Mouse (Mus musculus) kidney, adult 8-10 months (tissue): ENCODE data around the gene Snap91.

ENCODE experiments used
- DNase-seq, 2 experiments: peaks; one replicate each; pipeline ENCODE4 v3.0.0; 2022

Gene Snap91

DNA sequence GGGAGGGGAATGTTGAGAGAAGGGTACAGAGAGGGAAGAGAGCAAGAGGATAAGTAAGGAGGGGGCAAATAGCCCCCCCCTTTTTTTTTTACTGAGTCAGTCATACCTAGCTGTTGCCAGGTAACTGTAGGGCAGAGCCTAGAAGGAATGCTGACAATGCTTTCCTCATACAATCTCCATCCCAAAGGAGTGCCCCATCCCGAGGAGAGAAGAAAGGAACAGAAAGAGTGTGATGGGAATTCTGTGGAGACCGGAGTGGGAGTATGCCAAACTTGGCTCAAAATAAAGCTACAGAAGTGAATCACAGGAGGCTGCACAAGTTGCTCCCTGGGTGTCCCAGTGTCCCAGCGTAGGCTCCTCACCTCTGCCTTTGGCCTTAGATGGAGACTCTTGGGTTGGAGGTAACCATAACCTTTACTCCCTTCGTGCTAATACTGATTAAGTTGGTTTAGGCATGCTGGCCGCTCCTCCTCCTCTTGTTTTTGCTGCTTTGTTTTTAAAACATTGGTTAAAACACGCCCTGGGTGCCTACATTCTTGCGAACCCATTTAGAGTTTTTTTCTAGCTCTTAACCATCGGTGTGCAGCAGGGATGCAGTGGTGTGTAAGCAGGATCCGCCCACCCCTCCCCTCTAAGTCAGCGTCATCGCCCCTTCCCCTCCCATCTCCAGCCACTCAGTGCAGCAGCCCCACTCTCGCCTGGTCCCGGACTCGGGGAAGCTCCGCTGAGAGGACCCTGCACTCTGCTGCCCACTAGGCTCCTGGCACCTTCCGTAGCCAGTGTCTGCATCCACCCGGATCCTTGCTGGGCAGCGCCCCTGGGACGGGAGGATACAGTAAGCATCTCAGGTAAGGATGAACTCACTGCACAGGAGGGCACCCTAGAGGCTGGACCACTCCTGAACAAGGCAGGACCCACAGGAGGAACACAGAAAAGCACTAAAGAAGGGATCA, 137.2 kb downstream of the Snap91 start, which contains the start of gene Prss35:
Prss35 (plus strand) TSS at position 691 of the 953 bp plus-strand sequence.
- DNase-seq = no peak

DNA sequence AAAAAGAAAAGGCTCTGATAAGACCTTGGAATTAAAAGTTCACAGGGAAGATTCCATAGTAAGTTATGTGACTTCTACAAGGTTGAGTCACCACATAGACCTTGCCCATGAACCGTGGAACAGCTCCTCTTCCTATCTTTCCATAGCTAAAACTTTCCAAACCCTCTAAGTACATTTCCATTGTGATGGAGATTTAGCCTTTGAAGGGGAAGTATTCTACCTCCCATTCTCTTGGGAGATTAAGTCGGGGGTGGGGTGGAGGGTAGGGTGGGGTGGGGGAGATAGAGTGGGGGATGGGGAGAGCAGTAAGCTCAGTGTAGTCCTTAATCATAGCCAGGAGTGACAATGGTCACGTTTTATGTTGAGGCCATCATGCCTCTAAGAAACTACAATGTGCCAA, 140.5 kb downstream of the Snap91 start:
- DNase-seq = no peak

DNA sequence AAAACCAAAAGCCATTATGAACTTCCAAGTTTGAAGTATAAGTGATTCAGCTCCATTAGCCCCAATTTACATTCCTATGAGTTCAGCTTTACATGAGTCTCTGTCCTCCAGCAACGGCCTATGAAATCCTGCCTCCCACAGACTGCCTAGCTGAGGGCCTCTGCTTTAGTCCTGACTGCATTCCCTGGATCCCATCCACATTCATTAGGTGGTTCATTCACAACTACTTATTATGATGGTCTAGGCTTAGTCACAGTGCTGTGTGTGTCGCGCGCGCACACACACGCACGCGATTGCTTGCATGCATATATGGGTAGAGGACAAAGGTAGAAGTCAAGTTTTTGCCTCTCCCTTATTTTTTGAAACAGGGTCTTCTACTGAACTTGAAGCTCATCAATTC, 141.7 kb downstream of the Snap91 start:
- no peak for DNase-seq

GRCm38 (mm10) chr9:86738067-86738466, 142.4 kb downstream of the Snap91 start:
- DNase-seq = no peak

DNA sequence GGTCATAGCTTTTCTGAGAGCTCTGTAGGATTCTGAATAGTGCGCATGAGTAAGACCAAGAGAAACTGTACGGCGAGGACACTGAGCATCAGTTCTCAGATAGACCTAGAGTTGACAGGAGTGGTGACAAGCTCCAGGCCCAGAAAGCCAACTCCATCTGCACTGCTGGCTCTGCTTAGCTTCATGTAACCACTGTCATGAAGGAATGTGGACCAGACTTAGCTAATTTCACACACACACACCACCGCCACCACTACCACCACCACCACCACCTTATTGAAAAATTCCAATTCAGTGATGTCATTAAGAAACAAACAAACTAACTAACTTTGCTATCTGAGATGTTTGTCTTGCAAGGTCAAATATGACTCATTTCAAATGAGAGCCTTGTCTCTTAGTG, 143.5 kb downstream of the Snap91 start:
- no peak for DNase-seq

DNA sequence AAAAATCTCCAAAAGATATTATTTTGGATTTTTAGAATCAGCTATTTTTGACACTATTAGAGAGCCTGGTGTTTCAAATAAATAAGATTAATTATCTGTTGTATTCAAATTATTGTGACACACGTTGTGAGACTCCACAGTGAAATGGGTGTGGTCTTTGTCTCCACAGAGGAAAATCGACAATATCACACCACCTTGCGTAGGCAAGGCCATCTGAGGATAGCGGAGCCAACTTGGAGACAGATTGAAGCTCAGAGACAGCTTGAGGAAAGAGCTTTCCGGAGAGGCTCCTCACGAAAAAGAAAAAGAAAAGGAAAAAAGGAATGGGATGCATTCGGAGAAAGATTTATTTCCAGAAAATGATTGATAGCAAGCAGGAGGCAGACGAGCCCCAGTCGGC, 145.7 kb downstream of the Snap91 start:
- DNase-seq = no peak

GRCm38 (mm10) chr9:86734357-86734756, 146.1 kb downstream of the Snap91 start:
- no peak for DNase-seq

- DNase-seq = no peak
These were observed 150.6 kb downstream of the Snap91 start for GRCm38 (mm10) chr9:86729811-86730210.

DNA sequence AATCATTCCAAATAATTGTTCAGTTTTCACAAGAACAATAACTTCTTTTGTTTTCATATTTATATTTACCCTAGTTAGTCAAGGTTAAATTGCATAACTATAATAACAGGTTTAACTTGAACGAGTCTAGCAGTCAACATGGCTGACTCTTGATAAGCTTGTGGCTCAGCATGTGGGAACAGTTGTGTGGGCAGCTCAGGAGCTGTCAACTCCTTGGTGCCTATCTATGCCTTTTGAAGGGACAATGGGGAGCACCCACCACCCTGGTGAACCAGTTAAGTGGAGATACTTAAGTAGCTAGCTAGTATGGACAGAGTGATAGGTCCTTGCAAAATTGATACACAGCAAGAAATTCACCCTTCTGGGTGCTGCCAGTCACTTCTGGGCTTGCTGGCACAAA, 151.4 kb downstream of the Snap91 start:
- no peak for DNase-seq

GRCm38 (mm10) chr9:86728214-86728814, 152.1 kb downstream of the Snap91 start:
- no peak for DNase-seq

DNA sequence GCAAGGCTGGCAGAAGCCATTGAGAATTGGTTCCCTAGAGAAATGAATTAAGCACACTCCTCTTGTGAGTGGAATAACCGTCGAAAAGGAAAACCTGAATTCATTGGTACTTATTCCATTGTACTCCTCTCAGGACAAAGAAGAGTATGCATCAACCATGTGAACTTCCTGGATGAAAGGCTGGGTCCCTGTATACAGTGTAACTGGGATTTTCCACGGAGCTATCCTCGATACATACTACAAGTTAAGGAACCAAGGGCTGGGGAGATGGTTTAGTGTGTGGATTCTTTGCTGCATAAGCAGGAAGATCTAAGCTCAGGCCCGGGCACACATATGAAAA, 154.1 kb downstream of the Snap91 start:
- no peak for DNase-seq

DNA sequence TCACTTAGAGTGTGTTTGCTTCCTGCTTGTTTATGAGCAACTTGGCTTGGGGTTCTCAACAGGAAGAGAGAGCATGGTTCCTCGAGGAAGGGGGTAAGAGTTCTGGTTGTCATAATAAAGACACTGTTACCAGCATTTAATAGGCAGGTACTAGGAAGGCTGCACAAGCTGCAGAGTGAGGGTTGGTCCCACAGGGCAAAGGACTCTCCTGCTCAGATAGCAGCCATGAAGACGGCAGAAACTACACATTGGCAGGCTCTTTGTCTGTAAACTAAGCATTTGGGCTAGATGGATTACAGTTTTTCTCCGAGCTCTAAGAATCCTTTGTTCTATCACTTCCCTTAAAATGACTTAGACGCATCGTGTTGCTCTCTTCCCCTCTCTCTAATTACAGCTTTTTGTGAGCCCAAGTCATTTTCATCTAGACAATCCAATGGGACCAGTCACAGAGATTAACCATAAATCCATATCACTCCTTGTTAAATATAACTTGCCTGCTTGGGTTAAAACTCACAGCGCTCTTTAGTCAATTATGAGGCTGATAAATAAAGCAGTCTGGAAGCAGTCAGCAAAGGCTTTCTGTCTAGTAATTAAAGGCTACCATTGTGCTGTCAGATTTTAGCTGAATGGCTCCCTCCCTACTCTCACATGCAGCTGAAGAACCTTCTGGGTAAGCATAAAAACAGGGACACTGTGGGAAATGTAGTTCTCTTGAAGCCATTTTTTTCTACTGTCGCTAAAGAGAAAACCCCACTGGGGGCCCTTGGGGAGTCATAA, 154.7 kb downstream of the Snap91 start:
- no peak for DNase-seq

DNA sequence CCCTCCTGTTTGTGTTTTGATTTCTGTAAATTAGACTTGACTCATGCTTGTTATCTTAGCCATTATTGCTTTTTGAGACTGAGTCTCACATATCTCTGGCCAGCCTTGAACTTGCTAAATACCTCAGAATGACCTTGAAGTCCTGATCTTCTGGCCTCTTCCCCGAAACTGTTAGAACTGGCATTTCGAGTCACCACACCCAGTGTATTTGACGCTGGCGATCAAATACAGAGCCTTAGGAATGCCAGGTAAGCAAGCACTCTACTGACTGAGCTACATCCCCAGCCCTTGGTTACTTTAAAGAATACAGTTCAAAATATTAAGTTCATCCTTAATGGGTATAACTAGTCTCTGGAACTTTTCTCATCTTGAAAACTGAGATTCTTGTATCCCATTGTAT, 155.4 kb downstream of the Snap91 start:
- no peak for DNase-seq

- DNase-seq = no peak
These were observed 159.7 kb downstream of the Snap91 start for GRCm38 (mm10) chr9:86720794-86721193.

DNA sequence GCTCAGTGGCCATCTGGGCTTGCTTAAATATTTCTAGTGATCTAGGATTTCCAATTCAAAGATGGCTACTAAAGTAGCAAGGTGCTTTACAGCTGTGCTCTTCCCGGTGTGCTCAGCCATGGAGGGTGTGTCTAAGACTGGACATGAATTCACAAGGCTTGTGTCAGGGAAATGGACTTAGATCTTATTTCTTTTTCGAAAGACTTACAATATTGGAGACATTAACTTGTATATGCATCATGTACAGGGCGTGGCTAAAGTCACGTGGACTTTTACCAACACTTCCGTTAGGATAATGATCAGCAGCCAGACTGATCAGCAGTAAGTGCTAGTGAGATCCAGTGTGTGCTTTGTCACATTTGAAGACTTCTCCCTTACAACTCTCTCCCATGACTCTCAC, 160.2 kb downstream of the Snap91 start:
- DNase-seq = no peak

DNA sequence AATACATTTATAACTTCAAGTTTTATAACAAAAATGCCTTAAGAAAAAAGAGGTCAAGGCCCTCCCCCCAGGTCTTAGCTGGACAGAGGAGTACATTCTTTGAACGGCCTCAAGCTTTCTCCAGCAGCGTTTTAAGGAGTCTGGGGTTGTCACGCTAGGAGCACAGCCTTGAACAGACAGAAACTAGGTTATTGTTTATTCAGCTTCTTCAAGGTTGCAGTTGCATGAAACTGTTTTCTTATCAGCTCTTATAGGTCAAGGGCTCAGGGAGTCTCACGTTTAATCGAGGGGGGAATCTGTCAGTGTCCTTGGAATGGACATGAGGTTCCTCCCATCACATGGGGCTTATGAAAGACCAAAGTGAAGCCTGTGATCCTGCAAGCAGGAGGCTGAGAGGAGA, 163.3 kb downstream of the Snap91 start:
- no peak for DNase-seq

DNA sequence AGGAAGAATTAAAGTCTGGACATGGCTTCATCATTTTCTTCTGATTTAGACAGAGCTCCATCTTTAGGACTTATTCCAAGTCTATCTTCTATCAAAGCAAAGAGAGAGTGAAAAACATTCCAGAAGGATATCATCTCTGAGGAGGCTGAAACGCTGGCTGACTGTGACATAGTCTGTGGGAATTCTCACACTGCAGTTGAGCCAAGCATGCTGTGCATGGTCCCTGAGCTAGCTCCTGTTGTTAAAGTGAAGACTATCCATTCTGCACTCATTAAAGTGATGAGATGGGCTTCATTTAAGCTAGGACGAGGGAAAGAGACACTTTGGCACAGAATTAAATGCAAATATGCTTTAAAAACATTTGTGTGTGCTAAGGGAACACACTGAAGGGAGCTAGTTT, 163.9 kb downstream of the Snap91 start:
- no peak for DNase-seq
